Mouse (Mus musculus) frontal cortex, adult 2 months (tissue): ENCODE data around the gene Pbx4. TPM values are rescaled to one million over a fixed set of nuclear protein-coding genes. Genes with fewer than 3 reads are reported as not detected.

Experiments
- DNase-seq, 2 experiments: peaks; one replicate each; pipeline ENCODE4 v3.0.0; 2022; ENCODE audit warnings: low spot score in 1 of 2; ENCODE audit errors: extremely low spot score in 1 of 2
- polyA plus RNA-seq: library from polyadenylated mRNA; depleted of rRNA; stranded (reverse); fragments of >200 nt; gene quantifications from 2 replicates; pipeline ENCODE4 v1.2.3, GENCODE M21; 2012

Gene Pbx4
- polyA plus RNA-seq, 1 experiment: 40.0 TPM

GRCm38 (mm10) chr8:69894836-69895332, 62.6 kb downstream of the Pbx4 start:
- DNase-seq: no peak

- DNase-seq: no peak
Observed at GRCm38 (mm10) chr8:69895772-69896451, 63.6 kb downstream of the Pbx4 start.

GRCm38 (mm10) chr8:69897857-69898256, 65.6 kb downstream of the Pbx4 start:
- DNase-seq: no peak

GRCm38 (mm10) chr8:69899876-69900275, 67.6 kb downstream of the Pbx4 start:
- no peak for DNase-seq

GRCm38 (mm10) chr8:69900895-69901451, 68.7 kb downstream of the Pbx4 start:
- no peak for DNase-seq

- peak; percentile 90 to 98 for DNase-seq
Observed at GRCm38 (mm10) chr8:69901484-69902162, 69.3 kb downstream of the Pbx4 start.

GRCm38 (mm10) chr8:69902163-69903062, 70.1 kb downstream of the Pbx4 start, which contains the start of the genes Tssk6, Ndufa13 and Yjefn3:
Tssk6 (plus strand) TSS chr8:69902184.
Ndufa13 (minus strand) TSS chr8:69902558.
Yjefn3 (minus strand) TSS chr8:69902712.
- no peak for DNase-seq

- DNase-seq: peak; percentile 99 to 100
Observed at GRCm38 (mm10) chr8:69903063-69903542, 70.8 kb downstream of the Pbx4 start.

- no peak for DNase-seq
Observed at GRCm38 (mm10) chr8:69904096-69904495, 71.8 kb downstream of the Pbx4 start.

GRCm38 (mm10) chr8:69906260-69906659, 74.0 kb downstream of the Pbx4 start:
- DNase-seq: no peak

GRCm38 (mm10) chr8:69907106-69907505, 74.8 kb downstream of the Pbx4 start:
- no peak for DNase-seq

- DNase-seq: no peak
Observed at GRCm38 (mm10) chr8:69911917-69912316, 79.6 kb downstream of the Pbx4 start.

GRCm38 (mm10) chr8:69912478-69913074, 80.3 kb downstream of the Pbx4 start:
- peak in 1 of 2 experiments; percentile 66 for DNase-seq

GRCm38 (mm10) chr8:69914526-69914925, 82.2 kb downstream of the Pbx4 start:
- DNase-seq: no peak

- DNase-seq: peak in 1 of 2 experiments; percentile 54
Observed at GRCm38 (mm10) chr8:69915748-69916147, 83.5 kb downstream of the Pbx4 start.

- no peak for DNase-seq
Observed at GRCm38 (mm10) chr8:69918506-69918905, 86.2 kb downstream of the Pbx4 start.

- DNase-seq: peak; percentile 54 to 95
Observed at GRCm38 (mm10) chr8:69919010-69919409, 86.7 kb downstream of the Pbx4 start.

- DNase-seq: peak in 1 of 2 experiments; percentile 37
Observed at GRCm38 (mm10) chr8:69919876-69920662, 87.8 kb downstream of the Pbx4 start.

GRCm38 (mm10) chr8:69921141-69921540, 88.8 kb downstream of the Pbx4 start:
- no peak for DNase-seq
